Mouse (Mus musculus) E14TG2a.4 (cell line): ENCODE measurements around the gene Ak2.

Experiments used
- CTCF ChIP-seq: conservative IDR thresholded peaks from 2 replicates; pipeline ENCODE4 v1.5.1; 2014; ENCODE audit warnings: low read length
- NANOG ChIP-seq: IDR thresholded peaks from 2 replicates; pipeline ENCODE4 v1.6.1; 2014; ENCODE audit warnings: borderline replicate concordance, low read length, mixed read lengths
- POU5F1 ChIP-seq: IDR thresholded peaks from 2 replicates; pipeline ENCODE4 v1.6.1; 2014; ENCODE audit warnings: low read length, borderline replicate concordance

- TF ChIP-seq CTCF = no peak
- no peak for TF ChIP-seq NANOG
- TF ChIP-seq POU5F1 = no peak
These were observed 33.6 kb upstream of the Ak2 start for GRCm38 (mm10) chr4:128958156-128958555.
